Mouse (Mus musculus) adrenal gland, adult 8-10 months (tissue): Measurements from ENCODE around the gene Yeats2. TPM values are rescaled to one million over a fixed set of nuclear protein-coding genes. Genes with fewer than 3 reads are reported as not detected.

Experiments
- DNase-seq: peaks from one replicate; pipeline ENCODE4 v3.0.0; 2022
- total RNA-seq, 4 experiments: library from RNA; stranded (reverse); gene quantifications; 2 replicates each; pipeline ENCODE4 v1.2.4; 2022

Gene Yeats2
- total RNA-seq, 4 experiments from 2014 or later: 31.2 to 59.3 (median 42.6) TPM

DNA sequence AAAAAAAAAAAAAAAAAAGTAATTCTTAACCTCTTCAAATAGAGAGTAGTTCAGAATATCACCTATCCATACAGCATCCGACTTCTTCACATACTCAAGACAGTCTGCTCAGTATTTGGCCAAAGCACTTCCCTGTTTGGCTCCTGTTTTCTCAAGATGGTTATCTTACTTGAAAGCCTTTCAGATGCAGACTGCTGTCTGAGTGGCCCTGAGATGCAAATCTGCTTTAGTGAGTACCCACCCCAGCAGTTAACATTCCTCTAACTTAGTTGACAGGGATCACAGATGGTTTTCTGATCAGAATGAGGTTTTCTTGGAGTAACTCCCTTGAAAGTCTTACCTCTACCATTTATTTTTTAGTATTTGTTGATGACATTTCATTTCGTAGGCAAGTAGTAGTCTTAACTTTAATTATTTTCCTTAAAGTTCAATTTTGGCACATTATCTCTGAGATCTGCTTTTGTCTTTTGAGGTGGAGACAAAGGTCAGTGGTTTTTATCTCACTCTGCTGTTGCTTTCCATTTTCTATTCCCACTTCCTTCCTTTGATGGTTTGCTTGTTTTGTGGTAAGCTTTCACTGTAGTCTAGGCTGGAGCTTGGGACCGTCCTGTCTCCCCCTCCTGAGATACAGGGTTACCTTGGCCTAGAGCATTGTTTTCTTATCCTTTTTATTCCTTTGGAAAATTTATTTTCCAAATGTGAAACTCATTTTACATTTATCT is 50.5 kb downstream of the Yeats2 start:
- DNase-seq: no peak

- no peak for DNase-seq
Observed at GRCm38 (mm10) chr16:20192043-20192442, 51.2 kb downstream of the Yeats2 start.

DNA sequence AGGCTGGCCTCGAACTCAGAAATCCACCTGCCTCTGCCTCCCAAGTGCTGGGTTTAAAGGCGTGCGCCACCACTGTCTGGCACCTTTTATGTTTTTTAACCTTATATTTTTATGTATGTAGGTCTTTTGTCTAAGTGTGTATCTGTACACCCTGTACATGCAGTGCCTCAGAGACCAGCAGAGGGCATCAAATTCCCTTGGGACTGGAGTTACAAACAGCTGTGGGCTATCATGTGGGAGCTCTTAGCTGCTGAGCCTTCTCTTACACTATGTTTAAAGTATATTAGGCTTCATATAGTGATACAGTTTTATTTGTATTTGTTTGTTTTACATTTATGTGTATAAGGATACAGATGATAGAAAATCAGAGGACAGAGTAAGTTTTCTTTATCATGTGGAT is 54.7 kb downstream of the Yeats2 start:
- DNase-seq: no peak

- DNase-seq: no peak
Observed at GRCm38 (mm10) chr16:20196962-20197361, 56.1 kb downstream of the Yeats2 start.

DNA sequence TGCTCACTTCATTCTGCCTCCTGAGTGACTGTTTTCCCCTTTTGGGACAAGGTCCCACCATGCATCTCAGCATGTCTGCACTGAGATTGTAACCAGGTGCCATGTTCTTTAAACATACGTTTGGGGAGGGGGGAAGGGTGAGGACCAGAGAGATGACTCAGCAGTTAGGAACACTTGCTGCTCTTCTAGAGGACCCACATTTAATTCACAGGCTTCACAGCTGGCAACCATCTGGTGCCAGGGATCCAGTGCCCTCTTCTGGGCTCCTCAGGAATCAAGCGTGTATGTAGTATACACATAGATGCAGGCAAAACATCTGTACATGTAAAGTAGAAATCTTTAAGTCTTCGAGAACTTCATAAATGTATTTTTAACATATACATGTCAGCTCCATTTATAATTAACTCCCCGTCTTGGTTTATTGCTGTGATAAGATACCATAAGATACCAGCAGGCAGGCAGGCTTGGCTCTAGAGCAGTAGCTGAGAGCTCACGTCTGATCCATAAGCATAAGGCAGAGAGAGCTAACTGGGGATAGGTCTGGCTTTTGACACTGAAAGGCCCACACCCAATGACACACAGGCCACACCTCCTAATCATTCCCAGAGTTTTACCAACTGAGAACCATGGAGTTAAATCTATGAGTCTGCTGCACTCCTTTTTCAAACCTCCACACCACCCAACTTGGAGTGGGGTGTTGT is 58.8 kb downstream of the Yeats2 start:
- no peak for DNase-seq

DNA sequence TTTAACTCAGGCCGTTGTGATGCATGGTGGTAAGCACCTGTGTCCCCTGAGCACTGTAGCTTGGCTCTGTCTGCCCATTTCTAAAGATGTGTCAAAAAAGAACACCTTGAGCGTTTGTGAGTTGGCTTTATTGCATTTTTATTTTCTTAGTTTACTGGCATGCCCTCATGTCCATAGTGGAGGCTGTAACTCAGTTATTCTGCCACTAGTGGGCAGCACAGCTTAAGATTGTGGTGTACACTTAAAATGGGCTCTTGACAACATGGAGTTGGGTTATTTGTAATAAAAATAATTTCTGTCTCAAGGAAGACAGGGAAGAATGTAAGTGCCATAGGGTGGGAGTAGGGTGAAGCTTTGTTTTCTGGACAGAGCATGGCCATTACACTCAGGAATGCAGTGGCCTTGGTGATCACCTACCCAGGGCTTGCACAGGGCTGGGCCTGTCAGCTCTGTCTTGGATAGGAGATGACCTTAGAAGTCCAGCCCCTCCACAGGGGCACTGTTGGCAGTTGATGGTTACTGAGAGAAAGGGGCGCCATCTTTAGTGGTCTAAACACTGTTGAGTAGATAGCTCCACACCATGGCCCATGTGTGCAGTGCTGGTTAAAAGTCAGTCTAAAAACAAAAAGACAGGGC is 72.8 kb downstream of the Yeats2 start:
- DNase-seq: no peak

- DNase-seq: no peak
Observed at GRCm38 (mm10) chr16:20222726-20223125, 81.9 kb downstream of the Yeats2 start.

- no peak for DNase-seq
Observed at GRCm38 (mm10) chr16:20226676-20227075, 85.8 kb downstream of the Yeats2 start.

DNA sequence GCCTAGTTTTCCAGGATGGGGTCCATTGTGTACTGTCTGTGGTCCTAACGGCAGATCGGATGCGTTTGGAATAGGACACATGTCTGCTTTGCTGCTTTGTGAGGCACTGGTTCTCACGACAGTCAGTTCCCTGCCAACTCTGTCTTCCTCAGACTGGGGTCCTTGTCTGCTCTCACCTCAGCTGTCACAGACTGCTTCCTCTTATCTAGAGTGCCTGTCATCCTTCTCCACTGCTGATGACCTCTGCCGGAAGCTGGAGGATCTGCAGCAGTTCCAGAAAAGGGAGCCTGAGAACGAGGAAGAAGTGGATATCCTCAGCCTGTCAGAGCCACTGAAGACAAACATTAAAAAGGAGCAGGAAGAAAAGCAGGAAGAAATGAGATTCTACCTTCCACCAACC is 86.6 kb downstream of the Yeats2 start:
- no peak for DNase-seq

- DNase-seq: no peak
Observed at GRCm38 (mm10) chr16:20228167-20228566, 87.3 kb downstream of the Yeats2 start.

DNA sequence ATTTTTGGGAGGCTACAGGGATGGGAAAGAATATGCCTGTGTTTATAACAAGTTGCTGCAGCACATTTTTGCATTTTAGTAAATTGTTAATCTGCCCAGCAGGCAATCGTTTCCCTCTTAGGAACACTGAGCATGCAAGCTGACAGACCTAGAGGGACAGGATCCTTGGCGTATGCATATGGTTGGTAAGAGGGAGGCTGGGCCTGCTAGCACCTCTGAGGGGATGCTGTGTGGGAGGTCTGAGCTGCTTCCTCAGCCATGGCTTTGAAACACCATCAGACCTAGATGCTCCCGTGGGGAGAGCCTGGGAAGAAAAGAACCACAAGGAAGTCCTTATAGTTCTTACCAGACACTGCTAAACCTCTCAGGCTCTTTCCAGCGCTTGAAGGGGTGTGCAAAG is 93.5 kb downstream of the Yeats2 start:
- DNase-seq: no peak

- DNase-seq: peak; percentile 71
Observed at GRCm38 (mm10) chr16:20237426-20237825, 96.6 kb downstream of the Yeats2 start.

GRCm38 (mm10) chr16:20238646-20239045 is 97.8 kb downstream of the Yeats2 start:
- DNase-seq: no peak

- DNase-seq: peak; percentile 25
Observed at GRCm38 (mm10) chr16:20240468-20241414, 99.9 kb downstream of the Yeats2 start, which contains the start of gene Map6d1. Map6d1 (minus strand) TSS chr16:20241358.

DNA sequence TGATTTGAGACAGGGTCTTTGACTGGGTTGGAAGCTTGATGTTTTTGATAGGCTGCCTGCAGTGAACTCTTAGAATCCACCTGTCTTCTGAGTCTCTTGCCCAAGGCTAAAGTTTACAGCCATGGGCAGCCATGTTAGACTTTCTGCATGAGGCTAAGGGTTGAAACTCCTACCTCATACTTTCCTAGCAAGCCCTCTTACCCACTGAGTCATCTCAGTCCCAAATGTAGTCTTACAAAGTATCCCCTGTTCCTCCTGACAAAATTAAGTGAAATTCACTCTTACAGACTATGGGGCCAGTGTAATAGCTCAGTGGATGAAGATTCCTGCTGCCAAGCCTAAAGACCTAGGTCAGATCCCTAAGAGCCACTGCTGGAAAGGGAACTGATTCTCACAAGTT is 106.2 kb downstream of the Yeats2 start:
- no peak for DNase-seq

DNA sequence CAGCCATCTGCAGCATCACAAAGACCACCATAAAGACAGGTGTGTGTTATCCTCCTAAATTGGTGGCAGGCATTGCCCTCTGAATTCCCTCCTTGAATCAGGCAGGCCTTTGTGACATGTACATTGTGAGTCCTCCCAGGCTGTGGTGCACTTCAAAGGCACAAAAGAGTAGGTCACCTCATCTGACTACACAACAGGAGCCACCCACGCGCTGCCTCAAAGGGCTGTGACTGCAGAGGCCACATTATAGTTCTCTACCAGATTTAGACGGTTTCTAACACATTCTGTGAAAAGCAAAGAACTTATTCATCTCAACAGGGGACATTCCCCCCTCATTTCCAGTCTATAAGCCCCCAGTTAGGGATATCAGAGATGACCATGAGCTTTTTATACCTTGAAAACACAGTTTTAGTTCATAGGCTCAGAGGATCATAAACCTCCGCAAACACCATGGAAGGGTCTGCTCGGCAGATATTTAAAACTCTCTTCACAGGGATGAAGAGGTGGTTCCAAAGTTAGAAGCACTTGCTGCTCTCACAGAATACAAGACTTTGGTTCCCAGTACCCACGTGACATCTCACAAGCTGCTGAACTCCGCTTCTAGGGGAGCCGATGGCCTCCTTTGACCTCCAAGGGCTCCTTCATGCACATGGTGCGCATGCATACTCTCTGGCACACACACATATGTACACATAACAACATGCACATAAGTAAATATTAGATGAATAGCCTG is 107.7 kb downstream of the Yeats2 start:
- DNase-seq: no peak

DNA sequence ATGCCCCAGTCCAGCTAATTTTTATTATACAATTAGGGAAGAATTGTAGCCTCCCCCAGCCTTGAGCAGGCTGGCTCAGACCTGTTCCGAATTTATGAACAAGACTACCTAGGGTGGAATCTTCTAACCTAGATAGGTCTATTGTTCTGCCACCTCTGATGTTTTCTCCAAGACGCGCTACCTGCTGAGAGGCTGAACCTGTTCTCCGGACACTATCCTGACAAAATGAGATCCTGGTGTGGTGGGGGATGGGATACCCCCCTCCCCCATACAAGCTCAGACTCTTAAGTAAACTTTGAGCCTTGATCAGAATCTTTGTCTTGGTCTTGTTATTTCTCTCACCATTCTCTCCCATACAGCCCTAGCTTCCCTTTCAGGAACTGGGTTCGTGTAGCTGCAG is 117.1 kb downstream of the Yeats2 start:
- no peak for DNase-seq

GRCm38 (mm10) chr16:20265089-20265488 is 124.2 kb downstream of the Yeats2 start:
- no peak for DNase-seq

GRCm38 (mm10) chr16:20271339-20271738 is 130.5 kb downstream of the Yeats2 start:
- no peak for DNase-seq

- DNase-seq: no peak
Observed at GRCm38 (mm10) chr16:20272994-20273393, 132.1 kb downstream of the Yeats2 start.

- DNase-seq: no peak
Observed at GRCm38 (mm10) chr16:20279395-20279794, 138.5 kb downstream of the Yeats2 start.

DNA sequence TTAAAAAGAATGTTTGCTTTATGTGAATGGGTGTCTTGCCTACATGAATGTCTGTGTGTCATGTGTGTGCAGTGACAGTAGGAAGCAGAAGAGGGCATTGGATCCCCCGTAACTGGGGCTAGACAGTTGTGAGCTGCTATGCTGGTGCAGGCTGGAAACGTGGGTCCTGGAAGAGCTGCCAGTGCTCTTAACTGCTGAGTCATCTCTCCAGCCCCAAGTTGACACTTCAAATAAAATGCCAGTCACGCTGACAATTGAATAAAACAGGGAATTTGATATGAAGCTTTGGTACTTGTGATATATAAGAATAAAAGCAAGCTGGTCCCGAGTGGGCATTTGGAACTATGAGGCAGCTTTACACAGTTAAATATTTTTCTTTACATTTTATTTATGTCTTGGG is 139.4 kb downstream of the Yeats2 start:
- no peak for DNase-seq
